Mouse (Mus musculus): ENCODE data around the gene Tex45.
A peak's percentile ranks its signal among the peaks of the same experiment; 100 is the strongest.

Gene Tex45

DNA sequence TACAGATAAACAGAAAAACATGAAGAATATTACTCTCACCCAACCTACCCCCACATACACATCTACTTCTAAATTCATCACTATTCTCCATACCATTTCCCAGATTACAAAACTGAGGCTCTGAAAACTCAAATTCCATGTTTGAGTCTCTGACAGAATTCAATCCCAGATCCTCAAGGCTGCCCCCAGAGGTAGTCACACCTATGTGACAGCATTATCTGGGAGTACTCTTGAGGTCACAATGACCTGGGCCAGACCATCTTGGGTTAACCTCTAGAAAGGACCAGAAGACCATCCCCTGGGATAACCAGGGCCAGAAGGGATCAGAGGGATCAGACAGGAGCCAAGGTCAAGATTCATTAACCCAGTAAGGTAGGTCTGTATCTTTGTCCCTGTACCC is at the start of gene Tex45:
Gene Tex45 (plus strand): TSS at position 301 of the 400 bp plus-strand sequence.
- no peak for DNase-seq (ENCODE audit: low read depth, low spot score)

DNA sequence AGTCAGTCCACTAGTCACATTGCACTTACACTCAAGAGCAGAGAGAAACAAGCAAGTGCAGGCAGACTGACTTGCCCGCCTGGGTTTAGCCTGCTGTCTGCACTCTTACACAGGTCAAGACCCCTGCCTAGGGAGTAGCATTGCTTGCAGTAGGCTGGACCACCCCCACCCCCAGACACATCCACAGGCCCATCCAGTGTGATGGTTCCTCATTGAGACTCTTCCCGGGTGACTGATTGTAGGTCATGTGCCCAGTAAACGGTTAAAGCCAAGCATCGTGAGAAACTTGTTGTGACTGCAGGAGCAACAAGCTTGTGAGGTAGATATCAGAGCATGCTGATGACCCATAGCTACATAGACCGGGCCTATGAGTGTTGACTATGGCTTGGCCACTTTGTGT is 49.2 kb upstream of the Tex45 start:
- no peak for DNase-seq (ENCODE audit: low read depth, low spot score)

DNA sequence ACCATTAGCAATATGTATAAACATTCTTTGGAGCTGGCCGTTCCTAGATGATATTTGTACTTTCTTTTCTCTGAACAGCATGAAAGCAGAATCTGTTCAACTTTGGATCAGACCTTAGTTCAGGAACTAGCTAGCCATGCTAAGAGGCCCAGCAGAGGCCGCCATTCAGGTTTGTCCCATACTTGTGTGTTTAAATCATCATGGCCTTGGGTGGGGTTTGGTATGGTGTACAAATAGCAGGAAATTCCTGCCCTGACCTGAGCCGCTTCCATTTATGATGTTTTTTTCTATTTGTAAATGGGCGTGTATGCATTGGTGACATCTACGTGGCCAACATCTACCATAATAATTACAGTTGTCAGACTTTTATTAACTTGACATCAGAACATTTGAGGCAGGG is 45.4 kb upstream of the Tex45 start:
- DNase-seq (ENCODE audit: low read depth, low spot score) = no peak

DNA sequence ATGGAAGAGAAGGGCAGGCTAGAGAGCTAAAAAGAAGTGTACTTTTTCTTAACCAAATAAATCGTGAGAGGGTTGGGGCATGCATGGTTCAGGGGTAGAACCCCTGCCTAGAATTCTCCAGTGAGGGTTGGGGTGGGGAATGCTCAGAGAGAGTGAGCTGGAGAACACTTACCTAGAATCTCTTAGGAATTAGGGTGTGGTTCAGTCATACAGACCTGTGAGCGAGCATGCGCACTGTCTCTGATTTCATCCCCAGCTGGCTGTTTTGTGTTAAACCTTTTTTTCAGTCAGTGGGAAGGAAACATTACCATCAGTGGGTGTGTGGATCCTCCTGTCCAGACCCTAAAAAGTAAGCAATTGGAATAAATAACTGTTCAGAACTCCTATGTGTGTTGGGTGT is 44.5 kb upstream of the Tex45 start:
- DNase-seq (ENCODE audit: low read depth, low spot score) = no peak

DNA sequence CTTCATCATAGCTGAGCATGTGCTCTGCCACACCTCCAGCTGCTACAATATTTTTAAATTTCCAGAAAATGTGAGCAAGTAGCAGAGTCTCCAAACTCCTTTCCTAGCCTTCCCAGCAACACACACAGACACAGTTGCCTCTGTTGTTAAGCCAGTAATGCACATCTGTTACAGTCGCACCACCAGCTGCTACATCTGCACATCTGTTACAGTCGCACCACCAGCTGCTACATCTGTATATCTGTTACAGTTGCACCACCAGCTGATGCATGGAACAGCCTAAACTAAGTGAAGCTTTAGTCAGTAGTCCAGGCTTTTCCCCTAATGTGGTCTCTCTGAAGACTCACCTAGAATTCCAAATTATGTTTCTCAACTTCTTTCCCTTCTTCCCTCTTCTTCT is 42.2 kb upstream of the Tex45 start:
- no peak for DNase-seq (ENCODE audit: low read depth, low spot score)

DNA sequence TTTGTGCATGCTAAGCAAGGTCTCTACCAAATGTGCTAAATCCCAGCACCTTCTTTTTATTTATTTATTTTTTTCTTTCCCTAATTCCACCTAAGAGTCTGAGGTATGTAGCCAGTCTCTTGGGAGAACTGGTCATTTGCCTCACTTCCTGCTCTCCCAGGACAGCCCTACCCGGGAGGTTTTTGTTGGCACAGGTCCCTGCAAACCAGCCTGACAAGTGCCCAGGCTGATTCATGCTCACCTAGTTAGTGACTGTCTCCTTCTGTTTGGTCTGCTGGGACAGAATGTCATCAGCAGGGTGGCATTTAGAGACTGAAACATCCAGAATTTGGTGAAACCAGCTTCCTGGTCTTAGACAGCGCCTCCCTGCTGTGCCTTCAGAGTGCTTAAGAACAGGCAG is 40.7 kb upstream of the Tex45 start:
- no peak for DNase-seq (ENCODE audit: low read depth, low spot score)

DNA sequence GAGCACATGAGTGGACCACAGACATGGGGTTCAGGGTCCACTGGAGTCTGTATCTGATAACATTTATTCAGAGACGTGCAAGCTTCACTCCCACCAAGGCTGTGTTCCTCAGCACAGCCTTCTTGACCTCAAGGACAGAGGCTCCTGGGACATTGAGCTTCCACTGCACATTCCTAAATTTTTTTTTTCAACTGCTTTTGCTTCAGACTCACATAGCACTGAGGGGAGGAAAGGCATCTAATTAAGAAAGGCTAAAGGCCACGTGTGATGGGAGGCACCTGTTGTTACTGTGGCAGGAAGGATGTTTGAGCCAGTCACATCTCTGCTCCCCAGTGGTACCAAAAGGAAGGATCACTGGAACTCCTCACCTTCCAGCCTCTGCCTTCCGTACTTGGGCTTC is 39.5 kb upstream of the Tex45 start:
- no peak for DNase-seq (ENCODE audit: low read depth, low spot score)

DNA sequence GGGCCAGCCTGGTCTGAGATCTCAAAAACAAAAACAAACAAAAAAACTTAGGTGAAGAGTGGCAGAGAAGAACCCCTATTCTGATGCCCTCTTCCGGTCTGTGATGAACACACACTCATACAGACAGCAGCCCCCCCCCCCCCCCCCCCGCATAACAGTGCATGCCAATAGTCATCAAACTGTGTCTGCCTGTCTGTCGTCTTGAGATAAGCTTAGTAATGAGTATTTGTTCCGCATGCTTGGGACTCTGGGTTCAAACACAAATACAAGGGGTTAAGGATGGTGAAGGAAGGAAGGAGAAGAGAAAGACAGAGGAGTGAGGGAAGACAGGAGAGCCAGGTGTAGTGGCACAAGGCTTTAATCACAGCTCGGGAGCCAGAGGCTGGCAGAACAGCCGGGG is 34.2 kb upstream of the Tex45 start:
- DNase-seq (ENCODE audit: low read depth, low spot score) = no peak

DNA sequence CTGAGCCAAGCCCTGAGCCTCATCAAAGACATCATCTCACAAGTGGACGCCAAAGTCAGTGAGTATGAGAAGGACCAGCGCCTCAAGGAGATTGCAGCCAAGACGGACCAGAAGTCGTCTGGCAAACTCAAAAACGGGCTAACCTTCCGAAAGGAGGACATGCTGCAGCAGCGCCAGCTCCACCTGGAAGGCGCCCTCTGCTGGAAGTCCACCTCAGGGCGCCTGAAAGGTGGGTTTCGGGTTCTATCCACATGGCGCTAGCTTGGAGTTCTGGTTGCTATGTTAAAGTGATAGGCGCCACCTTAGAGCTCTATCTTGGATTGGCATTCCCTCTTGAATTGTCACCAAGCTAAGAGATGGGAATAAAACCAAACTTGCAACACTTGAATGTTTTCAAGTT is 31.2 kb upstream of the Tex45 start:
- DNase-seq (ENCODE audit: low read depth, low spot score) = no peak

DNA sequence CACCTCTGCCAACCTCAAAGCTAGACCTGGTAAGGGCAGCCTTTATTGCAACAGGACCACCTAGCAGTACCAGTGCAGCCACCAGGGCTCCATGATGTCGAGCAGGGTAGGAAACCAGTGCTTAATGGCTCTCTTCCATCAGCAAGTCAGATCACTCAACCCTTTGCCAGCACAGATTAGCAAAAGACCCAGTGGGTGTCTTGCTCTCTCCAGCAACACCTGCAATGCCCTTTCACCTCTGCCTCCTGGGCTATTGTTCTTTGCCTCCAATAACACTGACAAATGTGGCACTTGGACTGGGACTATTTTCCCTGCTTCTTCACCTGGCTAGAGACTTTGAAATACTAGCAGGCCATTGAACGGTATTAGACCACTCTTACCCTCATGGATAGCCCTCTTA is 21.4 kb upstream of the Tex45 start:
- DNase-seq (ENCODE audit: low read depth, low spot score) = no peak

DNA sequence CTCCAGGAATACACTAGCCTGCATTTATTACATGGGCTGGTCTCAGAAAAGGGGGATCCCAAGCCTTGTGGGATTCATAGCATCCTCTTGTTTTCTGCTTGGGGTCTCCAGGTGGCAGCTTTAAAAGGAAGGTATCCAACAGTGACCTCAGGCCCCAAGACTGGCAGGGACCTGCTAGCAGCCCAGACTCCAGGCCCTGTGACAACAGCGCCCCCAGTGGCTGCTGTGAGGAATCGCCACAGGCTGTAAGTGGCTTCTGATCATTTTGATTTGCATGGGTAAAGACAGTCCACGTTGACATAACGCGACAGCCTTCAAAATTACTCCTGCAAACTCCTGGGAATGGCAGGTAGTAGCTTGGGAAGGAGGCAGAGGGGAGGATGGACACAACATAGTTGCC is 20.0 kb upstream of the Tex45 start:
- DNase-seq (ENCODE audit: low read depth, low spot score) = peak; percentile 40

DNA sequence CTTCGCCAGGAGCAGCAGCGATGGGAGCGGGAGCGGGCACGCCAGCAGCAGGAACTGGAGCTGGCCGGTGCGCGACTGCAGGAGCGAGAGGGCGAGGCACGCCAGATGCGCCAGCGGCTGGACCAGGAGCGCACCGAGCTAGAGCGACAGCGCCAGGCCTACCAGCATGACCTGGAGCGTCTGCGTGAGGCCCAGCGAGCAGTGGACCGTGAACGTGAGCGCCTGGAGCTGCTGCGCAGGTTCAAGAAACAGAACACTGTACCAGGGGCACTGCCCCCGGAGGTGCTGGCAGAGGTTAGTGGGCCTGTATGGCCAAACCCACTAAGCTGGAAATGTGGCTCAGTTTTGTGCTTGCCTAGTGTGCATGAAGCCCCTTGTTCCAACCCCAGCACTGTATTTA is 18.7 kb upstream of the Tex45 start:
- DNase-seq (ENCODE audit: low read depth, low spot score) = no peak

DNA sequence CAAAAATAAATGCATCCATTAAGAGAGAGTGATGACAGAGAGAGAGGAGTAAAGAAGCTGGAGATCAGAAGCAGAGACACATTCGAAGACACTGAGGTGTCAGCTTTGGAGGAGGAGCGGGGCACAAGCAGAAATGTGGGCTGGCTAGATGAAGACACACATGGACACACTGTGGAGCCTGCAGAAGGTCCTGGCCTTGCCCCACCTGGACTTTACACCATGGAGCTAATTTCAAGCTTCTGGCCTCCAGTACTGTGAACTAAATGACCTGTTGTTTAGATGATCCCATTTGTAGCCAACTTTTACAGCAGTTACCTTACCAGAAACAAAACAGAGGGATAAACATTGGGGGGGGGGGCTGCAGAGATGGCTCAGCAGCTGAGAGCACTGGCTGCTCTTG is 7.4 kb upstream of the Tex45 start:
- no peak for DNase-seq (ENCODE audit: low read depth, low spot score)

DNA sequence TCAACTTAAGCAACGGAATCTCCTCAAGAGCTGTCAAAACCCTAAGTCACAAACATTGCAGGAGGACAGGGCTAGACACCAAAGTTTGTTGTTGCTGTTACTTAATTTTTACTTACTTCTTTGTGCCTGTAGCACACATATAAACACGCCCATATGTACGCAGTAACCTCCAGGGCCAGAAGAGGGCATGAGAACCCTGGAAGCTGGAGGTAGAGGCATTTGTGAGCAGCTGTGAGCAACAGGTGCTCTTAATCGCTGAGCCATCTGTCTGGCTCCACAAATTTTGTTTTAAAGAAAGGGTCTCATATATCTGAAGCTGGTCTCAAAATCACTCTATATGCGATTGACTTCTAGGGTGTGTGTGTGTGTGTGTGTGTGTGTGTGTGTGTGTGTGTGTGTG is 6.4 kb upstream of the Tex45 start:
- peak; percentile 51 for DNase-seq (ENCODE audit: low read depth, low spot score)

DNA sequence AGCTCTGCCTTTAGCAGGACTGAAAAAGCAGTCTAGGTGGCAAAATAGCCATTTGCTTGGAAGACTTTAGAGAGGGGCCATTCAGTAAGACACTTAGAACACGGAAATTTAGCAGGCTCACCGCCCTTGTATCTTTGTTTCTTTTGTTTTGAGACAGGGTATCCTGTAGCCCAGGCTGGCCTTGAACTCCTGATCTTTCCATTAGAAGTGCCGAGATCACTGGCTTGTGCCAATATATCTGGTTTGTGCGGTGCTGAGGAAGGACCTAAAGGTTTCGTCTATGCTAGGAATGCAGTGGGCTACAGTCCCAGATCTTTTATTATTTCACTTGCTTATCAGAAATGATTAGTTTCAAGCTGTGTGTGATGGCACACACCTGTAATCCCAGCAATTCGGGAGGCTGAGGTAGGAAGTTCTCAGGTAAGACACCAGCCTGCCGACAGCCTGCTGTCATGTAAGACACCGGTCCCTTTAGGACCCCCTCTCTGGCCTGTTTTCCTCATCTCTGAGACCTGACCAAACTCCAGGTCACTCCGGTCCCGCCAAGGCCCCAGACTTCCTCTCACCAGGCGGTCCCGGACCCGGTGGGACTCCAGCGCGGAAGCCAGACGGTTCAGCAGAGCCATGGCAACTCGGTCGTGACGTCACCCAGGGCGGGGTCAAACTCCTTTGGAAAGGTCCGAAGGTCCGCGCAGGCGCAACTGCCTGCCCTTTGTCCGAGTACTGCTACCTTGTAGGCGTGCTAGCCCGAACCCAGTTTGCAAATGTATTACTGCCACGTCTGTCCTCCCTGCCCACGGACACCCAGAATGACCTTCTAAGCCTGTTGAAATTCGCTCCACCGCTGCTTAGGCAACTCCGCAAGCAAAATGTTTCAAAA is 3.4 kb upstream of the Tex45 start, which contains the start of gene Pex11g:
Gene Pex11g (minus strand): TSS at position 675 of the 880 bp plus-strand sequence.
- DNase-seq (ENCODE audit: low read depth, low spot score) = peak; percentile 97

DNA sequence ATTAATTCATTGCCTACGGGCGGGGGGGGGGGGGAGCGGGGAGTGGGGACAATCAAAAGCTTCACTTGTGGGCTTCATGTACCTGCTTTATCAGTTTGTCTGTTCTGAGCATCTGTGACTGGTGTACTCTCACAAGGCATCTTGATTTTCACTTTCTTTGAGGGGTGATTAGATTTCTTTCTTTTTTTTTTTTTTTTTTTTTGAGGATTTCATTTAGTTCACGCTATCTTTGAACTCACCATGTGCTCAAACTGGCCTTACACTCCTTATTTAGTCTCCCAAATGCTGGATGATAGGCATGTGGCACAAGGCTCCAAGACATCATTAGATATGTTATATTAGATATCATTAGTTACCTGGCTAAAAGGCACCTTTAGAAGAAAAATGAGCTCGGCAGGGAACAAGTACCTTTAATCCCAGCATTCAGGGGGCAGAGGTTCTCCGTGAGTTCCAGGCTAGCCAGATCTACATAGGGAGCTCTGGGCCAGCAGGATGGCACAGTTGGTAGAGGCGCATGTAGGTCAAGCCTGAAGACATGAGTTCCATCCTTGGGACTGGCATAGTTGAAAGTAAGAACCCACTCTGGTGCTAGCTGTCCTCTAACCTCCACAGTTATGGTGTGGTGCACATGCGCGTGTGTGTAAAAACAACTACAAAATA is 2.6 kb upstream of the Tex45 start:
- DNase-seq (ENCODE audit: low read depth, low spot score) = no peak

DNA sequence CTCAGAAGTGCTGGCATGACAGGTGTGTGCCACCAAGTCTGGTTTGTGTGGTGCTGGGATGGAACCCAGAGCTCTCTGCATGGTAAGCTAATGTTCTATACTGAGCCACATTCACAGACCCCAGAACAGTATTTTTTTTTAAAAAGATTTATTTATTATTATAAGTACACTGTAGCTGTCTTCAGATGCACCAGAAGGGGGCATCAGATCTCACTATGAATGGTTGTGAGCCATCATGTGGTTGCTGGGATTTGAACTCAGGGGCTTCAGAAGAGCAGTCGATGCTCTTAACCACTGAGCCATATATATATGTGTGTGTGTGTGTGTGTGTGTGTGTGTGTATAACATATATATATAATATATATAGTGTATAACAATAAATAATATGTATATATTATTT is 1.8 kb upstream of the Tex45 start:
- no peak for DNase-seq (ENCODE audit: low read depth, low spot score)

DNA sequence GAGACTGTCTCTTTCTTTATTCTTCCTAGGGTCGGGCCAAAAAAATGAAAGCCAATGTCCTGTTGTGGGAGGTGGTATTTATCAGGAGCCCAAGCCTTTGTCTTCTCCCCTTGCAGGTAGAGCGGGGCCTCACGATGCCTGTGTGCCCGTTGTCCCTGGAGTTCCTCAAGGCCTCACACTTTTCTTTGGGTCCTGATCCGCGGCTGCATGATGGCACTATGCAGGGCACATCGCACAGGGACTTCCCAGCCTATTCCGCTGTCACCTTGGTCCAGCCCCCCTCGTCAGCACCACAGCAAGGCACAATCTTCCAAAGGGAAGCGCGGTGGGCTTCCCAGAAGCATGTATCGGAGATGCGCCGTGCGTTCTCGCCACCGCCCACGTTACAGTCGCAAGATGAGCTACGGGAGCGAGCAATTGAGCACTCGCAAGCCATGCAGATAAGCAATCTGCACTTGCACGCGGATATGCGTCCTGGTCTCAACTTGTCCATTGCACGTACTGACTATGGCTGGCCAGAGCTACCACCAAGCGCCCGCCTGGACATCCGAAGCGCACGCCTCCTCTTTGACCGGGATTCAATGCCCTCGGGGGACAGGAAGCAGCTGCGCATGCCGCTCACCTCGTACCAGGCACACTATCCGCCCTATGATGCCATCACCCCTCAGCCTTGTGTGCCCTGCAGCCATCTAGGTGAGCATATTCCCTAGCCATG is 5.2 kb downstream of the Tex45 start:
- no peak for DNase-seq (ENCODE audit: low read depth, low spot score)

DNA sequence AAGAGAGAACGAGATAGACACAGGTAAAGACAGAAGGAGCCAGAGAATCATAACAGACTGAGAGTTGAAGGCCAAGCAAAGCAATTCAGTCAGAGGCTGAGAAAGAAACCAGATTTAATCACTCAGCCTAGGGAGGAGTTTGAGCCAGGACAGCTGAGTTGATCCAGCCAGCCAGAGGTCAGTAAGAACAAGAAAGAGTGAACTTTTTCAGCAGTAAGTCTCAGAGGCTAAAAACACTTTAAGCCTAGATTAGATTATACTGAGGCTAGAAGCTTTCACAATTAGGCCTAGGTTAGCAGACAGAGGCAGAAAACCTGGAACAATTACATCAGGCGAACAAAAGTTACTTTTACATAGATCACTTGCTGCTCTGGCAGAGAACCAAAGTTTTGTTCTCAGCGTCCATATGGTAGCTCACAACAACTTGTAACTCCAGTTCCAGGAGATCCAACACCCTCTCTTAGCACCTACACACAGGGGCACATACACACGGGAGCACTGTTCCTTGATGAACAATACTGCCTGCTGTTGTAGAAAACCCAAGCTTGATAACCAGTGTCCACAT is 9.6 kb downstream of the Tex45 start:
- DNase-seq (ENCODE audit: low read depth, low spot score) = no peak

DNA sequence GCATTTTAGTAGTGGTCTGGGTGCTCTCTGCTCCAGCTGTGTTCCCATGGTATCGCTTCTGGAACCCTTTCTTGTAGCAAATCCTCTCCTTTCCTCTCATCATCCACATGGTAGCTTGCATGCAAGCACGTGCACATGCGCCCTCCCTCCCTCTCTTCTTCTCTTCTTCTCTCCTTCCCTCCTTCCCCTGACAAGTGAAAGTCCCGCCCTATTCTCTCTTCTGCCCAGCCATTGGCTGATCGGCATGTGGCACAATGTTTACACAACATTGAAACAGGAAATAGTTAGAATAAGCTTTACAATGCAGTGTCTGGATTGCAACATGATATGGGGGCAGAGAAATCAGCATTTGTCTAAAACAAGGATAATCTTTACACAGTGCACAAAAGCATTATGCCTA is 10.9 kb downstream of the Tex45 start:
- DNase-seq (ENCODE audit: low read depth, low spot score) = no peak

DNA sequence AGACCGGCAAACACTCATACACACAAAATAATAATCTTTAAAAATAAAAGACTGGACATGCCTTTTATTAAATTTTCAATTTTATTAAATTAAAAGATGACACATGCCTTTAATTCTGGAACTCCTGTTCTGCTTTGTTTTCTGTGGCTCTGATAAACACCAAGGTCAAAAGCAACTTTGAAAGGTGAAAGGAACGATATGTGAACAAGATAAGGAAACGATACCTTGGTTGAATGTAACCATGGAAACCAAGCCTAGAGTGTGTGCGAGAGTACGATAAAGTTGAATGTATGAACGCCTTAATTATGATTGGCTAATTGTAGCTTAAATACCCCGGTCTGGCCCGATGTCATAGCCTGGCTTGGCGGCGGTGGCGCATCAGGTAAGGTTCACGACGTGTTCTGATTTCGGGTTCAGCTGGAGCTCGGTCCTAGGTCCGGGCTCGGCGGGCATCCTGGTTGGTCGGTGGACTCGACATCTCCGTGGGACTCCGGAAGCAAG is 11.6 kb downstream of the Tex45 start:
- no peak for DNase-seq (ENCODE audit: low read depth, low spot score)

DNA sequence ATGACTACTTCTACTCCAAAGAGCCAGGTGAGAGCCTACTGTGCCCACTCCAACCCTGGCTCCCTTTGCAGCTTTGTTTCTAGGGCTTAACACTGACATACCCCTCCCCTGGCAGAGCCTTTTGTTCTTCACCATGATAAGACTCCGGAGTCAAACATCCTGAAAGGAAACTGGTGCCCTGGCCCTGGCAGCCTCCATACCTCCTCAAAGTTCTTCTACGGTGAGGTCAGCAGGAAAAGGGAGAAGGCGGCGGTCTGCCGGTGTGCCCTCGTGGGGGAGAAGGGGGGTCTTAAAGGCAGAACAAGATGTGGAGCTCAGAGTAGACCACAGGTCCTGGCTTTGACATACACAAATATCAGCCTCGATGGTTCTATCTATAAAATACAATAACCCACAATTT is 12.9 kb downstream of the Tex45 start:
- no peak for DNase-seq (ENCODE audit: low read depth, low spot score)
